Mouse (Mus musculus): Measurements from ENCODE around the gene Ninl. TPM values are rescaled to one million over a fixed set of nuclear protein-coding genes. Genes with fewer than 3 reads are reported as not detected.
"Not testable (repeated sequence)": the region's sequence is repeated elsewhere in the genome, so short reads cannot be mapped to it uniquely, and the experiment has no call there.

The Ninl gene
- polyA plus RNA-seq, 1 experiment, result 0.40 TPM

DNA sequence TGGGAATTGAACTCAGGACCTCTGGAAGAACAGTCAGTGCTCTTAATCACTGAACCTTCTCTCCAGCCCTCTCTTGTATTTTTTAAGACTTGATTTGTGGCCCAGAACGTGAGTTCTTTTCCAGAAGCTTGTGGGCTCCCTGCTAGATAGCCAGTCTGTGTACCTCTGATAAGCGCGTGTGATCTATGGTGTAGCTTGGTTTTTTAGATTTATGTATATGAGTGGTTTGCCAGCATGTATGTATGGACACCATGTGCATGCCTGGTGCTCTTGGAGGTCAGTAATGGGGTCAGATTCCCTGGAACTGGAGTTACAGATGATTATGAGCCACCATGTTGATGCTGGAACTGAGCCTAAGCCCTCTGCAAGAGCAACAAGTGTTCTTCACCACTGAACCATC, 118.6 kb downstream of the Ninl start:
- TF ChIP-seq POLR2A (IDR thresholded peaks at IDR 0.05; ENCODE audit: control insufficient read depth, extremely low read depth, insufficient read depth, low read length, poor library complexity) (no peak), CTCF (IDR thresholded peaks at IDR 0.05; ENCODE audit: borderline replicate concordance, control insufficient read depth, extremely low read depth, insufficient read depth, low read length, poor library complexity) (no peak)
- WGBS, result 96% methylated on average over 3 of the region's 3 CpGs
- H3K36me3 ChIP-seq (ENCODE audit: control insufficient read depth, insufficient read depth, low read length), result peaks cover 4% of the 10 kb centered on the region; the same call in 1 of the 2 replicates

DNA sequence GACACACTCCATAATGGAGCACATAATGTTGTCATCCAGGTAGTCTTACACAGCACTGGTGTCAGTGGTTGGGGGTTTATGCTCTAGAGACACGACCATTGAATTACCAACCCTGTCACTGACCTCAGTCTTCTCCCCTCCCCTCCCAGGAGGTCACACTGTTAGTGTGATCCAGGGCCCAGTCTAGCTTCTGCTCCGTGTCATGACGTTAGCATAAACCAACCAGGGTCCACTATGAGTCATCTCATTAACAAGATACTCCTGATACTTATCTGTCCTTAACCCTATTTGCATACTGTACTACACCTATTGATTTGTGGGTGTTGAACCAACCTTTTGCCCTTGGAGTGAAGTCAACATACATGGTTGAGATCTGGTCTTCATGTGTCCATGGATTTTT, 120.5 kb downstream of the Ninl start:
- H3K36me3 ChIP-seq (ENCODE audit: control insufficient read depth, insufficient read depth, low read length), result peaks cover 4% of the 10 kb centered on the region; the same call in 1 of the 2 replicates
- H3K27me3 ChIP-seq (ENCODE audit: control insufficient read depth, insufficient read depth, low read length), result no peaks in the 10 kb centered on the region
- no peak overlapping the region for H3K27ac ChIP-seq (ENCODE audit: control insufficient read depth, insufficient read depth, low read length)
- H3K4me3 ChIP-seq (ENCODE audit: control insufficient read depth, insufficient read depth, low read length), result no peak overlapping the region
- DNase-seq, result no peak
- WGBS, result 94% methylated on average over 3 of the region's 3 CpGs
- TF ChIP-seq CTCF (IDR thresholded peaks at IDR 0.05; ENCODE audit: borderline replicate concordance, control insufficient read depth, extremely low read depth, insufficient read depth, low read length, poor library complexity) (no peak), POLR2A (IDR thresholded peaks at IDR 0.05; ENCODE audit: control insufficient read depth, extremely low read depth, insufficient read depth, low read length, poor library complexity) (no peak)
- no peaks in the 10 kb centered on the region for H3K4me1 ChIP-seq (replicated peaks; ENCODE audit: control insufficient read depth, insufficient read depth, low read length)

More for the DNA sequence above, 118.6 kb downstream of the Ninl start:
- no peaks in the 10 kb centered on the region for H3K27me3 ChIP-seq (ENCODE audit: control insufficient read depth, insufficient read depth, low read length)
- H3K4me1 ChIP-seq (replicated peaks; ENCODE audit: control insufficient read depth, insufficient read depth, low read length), result no peaks in the 10 kb centered on the region
- no peak for DNase-seq
- H3K4me3 ChIP-seq (ENCODE audit: control insufficient read depth, insufficient read depth, low read length), result no peak overlapping the region
- H3K27ac ChIP-seq (ENCODE audit: control insufficient read depth, insufficient read depth, low read length), result no peak overlapping the region

- Histone ChIP-seq H3K36me3 (ENCODE audit: control insufficient read depth, insufficient read depth, low read length) (no peaks in the 10 kb centered on the region), H3K4me1 (replicated peaks; ENCODE audit: control insufficient read depth, insufficient read depth, low read length) (no peaks in the 10 kb centered on the region), H3K27me3 (ENCODE audit: control insufficient read depth, insufficient read depth, low read length) (no peaks in the 10 kb centered on the region), H3K4me3 (ENCODE audit: control insufficient read depth, insufficient read depth, low read length) (no peak overlapping the region), H3K27ac (ENCODE audit: control insufficient read depth, insufficient read depth, low read length) (no peak overlapping the region)
- 96% methylated on average over 5 of the region's 5 CpGs for WGBS
- no peak for DNase-seq
- TF ChIP-seq POLR2A (IDR thresholded peaks at IDR 0.05; ENCODE audit: control insufficient read depth, extremely low read depth, insufficient read depth, low read length, poor library complexity), result no peak
- TF ChIP-seq CTCF (IDR thresholded peaks at IDR 0.05; ENCODE audit: borderline replicate concordance, control insufficient read depth, extremely low read depth, insufficient read depth, low read length, poor library complexity), result no peak
Observed at GRCm38 (mm10) chr2:150915786-150916185, 123.4 kb downstream of the Ninl start.

DNA sequence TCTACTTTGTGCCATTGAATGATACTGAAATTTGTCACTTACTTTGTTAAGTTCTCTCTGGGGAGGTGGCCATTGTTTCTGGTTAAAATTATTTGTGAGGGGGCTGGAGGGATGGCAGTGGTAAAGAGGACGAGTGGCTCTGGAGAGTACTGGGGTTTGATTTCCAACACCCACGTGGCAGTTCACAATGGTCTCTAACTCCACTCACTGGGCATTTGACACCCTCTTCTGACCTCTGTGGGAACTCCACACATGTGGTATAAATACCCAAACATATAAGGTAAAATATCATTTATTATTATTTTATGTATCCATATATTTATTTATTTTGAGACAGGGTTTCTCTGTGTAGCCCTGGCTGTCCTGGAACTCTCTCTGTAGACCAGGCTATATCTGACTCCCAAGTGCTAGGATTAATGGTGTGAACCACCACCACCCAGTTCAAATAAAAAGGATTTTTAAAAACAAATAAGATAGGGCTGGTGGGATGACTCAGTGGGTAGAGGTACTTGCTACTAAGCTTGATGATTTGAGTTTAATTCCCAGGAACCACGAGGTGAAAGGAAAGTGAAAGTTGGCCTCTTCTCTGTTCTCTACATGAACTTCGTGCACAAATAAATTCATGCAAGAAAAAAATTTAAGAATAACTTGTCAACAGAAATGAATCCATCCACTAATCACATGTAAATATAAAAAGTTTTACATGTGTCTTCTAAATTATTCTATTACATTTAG, 124.2 kb downstream of the Ninl start:
- no peak for TF ChIP-seq POLR2A (IDR thresholded peaks at IDR 0.05; ENCODE audit: control insufficient read depth, extremely low read depth, insufficient read depth, low read length, poor library complexity)
- no peak for TF ChIP-seq CTCF (IDR thresholded peaks at IDR 0.05; ENCODE audit: borderline replicate concordance, control insufficient read depth, extremely low read depth, insufficient read depth, low read length, poor library complexity)
- Histone ChIP-seq H3K27me3 (ENCODE audit: control insufficient read depth, insufficient read depth, low read length) (no peaks in the 10 kb centered on the region), H3K27ac (ENCODE audit: control insufficient read depth, insufficient read depth, low read length) (no peak overlapping the region), H3K4me1 (replicated peaks; ENCODE audit: control insufficient read depth, insufficient read depth, low read length) (no peaks in the 10 kb centered on the region), H3K4me3 (ENCODE audit: control insufficient read depth, insufficient read depth, low read length) (no peak overlapping the region), H3K36me3 (ENCODE audit: control insufficient read depth, insufficient read depth, low read length) (no peaks in the 10 kb centered on the region)
- DNase-seq, result no peak
- WGBS, result 62% methylated on average over 4 of the region's 4 CpGs

DNA sequence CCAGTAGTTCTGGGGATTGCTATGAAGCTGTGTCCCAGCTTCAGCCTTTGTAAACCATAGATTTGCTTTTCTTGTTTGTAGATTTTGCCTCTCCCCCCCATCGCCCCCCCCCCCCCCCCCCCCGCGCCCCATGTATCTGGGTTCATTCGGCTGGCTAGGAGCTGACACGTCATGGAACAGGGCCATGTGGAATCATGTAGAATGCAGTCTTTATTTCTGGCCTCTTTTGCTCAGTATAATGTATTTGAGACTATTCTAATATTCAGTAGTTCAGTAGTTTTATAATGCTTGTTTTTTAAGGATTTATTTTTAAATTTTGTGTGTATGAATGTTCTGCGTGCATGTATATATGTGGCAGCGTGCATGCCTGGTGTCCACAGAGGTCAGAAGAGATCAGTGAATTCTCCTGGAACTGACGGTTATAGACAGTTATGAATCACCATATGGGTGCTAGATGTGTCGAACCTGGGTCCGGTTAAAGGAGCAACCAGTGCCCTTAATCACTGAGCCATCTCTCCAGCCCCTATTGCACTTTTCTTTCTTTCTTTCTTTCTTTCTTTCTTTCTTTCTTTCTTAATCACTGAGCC, 128.8 kb downstream of the Ninl start:
- H3K27me3 ChIP-seq (ENCODE audit: control insufficient read depth, insufficient read depth, low read length), result no peaks in the 10 kb centered on the region
- no peak for TF ChIP-seq POLR2A (IDR thresholded peaks at IDR 0.05; ENCODE audit: control insufficient read depth, extremely low read depth, insufficient read depth, low read length, poor library complexity)
- 37% methylated on average over 10 of the region's 10 CpGs for WGBS
- no peak for DNase-seq
- H3K27ac ChIP-seq (ENCODE audit: control insufficient read depth, insufficient read depth, low read length), result peak overlapping the region; percentile 81
- no peak overlapping the region for H3K4me3 ChIP-seq (ENCODE audit: control insufficient read depth, insufficient read depth, low read length)
- H3K36me3 ChIP-seq (ENCODE audit: control insufficient read depth, insufficient read depth, low read length), result no peaks in the 10 kb centered on the region
- no peaks in the 10 kb centered on the region for H3K4me1 ChIP-seq (replicated peaks; ENCODE audit: control insufficient read depth, insufficient read depth, low read length)

DNA sequence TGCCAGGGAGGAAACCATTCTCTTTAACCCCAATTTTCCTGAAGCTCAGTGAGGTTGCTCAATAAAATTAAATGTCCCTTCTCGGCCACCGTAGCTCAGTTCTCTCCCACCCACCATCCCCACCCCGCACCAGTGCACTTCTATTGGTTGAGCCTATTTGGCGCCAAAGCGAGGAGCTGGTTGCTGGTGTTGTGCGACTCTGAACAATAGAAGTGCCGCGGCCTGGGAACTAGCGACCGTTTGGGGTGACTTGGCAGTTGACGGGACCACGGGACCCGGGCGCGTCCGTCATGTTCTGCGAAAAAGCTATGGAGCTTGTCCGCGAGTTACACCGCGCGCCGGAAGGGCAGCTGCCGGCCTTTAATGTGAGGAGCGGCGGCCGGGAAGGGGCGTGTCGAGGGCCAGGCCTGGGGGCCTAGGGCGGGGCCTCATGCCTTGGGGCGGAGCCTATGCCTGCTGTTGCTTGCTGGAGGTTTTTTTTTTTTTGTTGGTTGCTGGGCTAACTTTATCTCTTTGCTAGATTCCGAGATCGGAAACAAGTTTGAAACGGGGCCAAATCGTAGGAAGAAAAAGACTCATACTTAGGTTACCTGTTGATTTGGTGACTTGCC, 129.6 kb downstream of the Ninl start:
- TF ChIP-seq CTCF (IDR thresholded peaks at IDR 0.05; ENCODE audit: borderline replicate concordance, control insufficient read depth, extremely low read depth, insufficient read depth, low read length, poor library complexity), result 0 out of 2 replicates have a peak, but pooled peaks have one; percentile 37
- no peak for TF ChIP-seq POLR2A (IDR thresholded peaks at IDR 0.05; ENCODE audit: control insufficient read depth, extremely low read depth, insufficient read depth, low read length, poor library complexity)
- no peaks in the 10 kb centered on the region for H3K36me3 ChIP-seq (ENCODE audit: control insufficient read depth, insufficient read depth, low read length)
- peak; percentile 97 for DNase-seq
- H3K27ac ChIP-seq (ENCODE audit: control insufficient read depth, insufficient read depth, low read length), result peak overlapping the region; percentile 81
- H3K4me3 ChIP-seq (ENCODE audit: control insufficient read depth, insufficient read depth, low read length), result peak overlapping the region; percentile 87
- no peaks in the 10 kb centered on the region for H3K27me3 ChIP-seq (ENCODE audit: control insufficient read depth, insufficient read depth, low read length)
- under 1% methylated on average over 35 of the region's 35 CpGs for WGBS
- no peaks in the 10 kb centered on the region for H3K4me1 ChIP-seq (replicated peaks; ENCODE audit: control insufficient read depth, insufficient read depth, low read length)

DNA sequence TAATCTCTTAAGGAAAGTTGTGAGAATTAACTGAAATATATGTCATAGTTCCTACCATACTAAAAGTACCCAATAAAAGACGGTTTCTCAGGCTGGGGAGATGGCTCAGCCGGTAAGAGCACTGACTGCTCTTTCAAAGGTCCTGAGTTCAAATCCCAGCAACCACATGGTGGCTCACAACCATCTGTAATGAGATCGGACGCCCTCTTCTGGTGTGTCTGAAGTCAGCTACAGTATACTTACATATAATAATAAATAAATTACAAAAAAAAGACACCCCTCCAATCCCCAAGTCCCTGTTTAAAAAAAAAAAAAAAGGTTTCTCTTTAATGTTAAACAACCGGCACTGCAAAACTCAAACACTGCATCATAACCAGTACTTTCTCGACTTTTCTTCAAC, 130.3 kb downstream of the Ninl start:
- not testable (repeated sequence) for H3K4me3 ChIP-seq (ENCODE audit: control insufficient read depth, insufficient read depth, low read length); H3K27ac ChIP-seq (ENCODE audit: control insufficient read depth, insufficient read depth, low read length); DNase-seq; H3K4me1 ChIP-seq (replicated peaks; ENCODE audit: control insufficient read depth, insufficient read depth, low read length); H3K27me3 ChIP-seq (ENCODE audit: control insufficient read depth, insufficient read depth, low read length); H3K36me3 ChIP-seq (ENCODE audit: control insufficient read depth, insufficient read depth, low read length)
- 44% methylated on average over 6 of the region's 6 CpGs for WGBS
